Mouse (Mus musculus) brain, embryonic 14.5 days (tissue): ENCODE measurements around the gene 4921509C19Rik. TPM values are rescaled to one million over a fixed set of nuclear protein-coding genes. Genes with fewer than 3 reads are reported as not detected.

Source experiments
- polyA plus RNA-seq: library from polyadenylated mRNA; depleted of rRNA; stranded (reverse); fragments of >200 nt; gene quantifications from 2 replicates; pipeline ENCODE4 v1.2.3, GENCODE M21; 2012; rRNA removed

4921509C19Rik gene
- polyA plus RNA-seq, 1 experiment: not detected

Other genes starting within 250 kb of the 4921509C19Rik start
- 171 and 189 TPM in 2 replicates for gene Nsfl1c, start 18.0 kb upstream of the 4921509C19Rik start, polyA plus RNA-seq
- gene Fkbp1a, start 66.3 kb upstream of the 4921509C19Rik start, polyA plus RNA-seq: 174 and 216 TPM in 2 replicates
- gene Sdcbp2, start 96.5 kb upstream of the 4921509C19Rik start, polyA plus RNA-seq: 1.1 TPM in 2 replicates
- 13.8 and 27.0 TPM in 2 replicates for gene Snph, start 156.4 kb upstream of the 4921509C19Rik start, polyA plus RNA-seq
- gene Rad21l, start 192.4 kb upstream of the 4921509C19Rik start, polyA plus RNA-seq: 0.18 TPM in 1 of 2 replicates, not detected in the other
- 22.7 and 23.4 TPM in 2 replicates for gene Tmem74b, start 225.9 kb upstream of the 4921509C19Rik start, polyA plus RNA-seq